11 mouse cellular contexts compared by ENCODE assay signal in the genomic region with DNA sequence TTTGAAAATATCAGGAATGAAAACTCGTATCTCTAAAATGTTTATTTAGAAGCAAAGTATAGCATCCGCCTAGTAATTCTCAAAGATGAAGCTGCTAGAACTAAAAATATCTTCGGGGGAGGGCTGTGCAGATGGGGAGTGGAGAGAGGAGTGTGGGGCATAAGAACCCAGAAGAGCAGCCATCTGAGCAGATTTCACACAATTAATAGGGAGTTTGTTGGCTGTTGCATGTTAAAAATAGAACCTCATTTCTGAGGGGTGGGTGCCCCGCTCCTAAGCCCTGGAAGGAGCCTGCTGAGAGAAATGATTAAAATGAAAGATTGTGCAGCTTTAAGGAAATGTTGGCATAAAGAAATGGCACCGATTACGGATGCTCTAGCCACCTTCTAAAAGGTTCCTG.
DNase-seq lines count a peak whose midpoint lies in the region; TF ChIP-seq lines count a peak whose summit lies in the region.
"Had no signal": no experiment of that assay in that cellular context is flagged by ENCODE, and none has a peak within 500 bp of the region (broad histone marks: within the 10 kb centered on the region; RNA-seq: fewer than 3 reads in every experiment).

No protein-coding gene starts in this region.

- no peak overlapping the region for H3K4me3 ChIP-seq in gastrocnemius, adult 2 months
- H3K4me3 ChIP-seq: hindbrain, embryonic 10.5 days had no signal

- peak; percentile 45 for DNase-seq in layer of hippocampus, adult 11-12 months (ENCODE audit: low spot score)
- DNase-seq in layer of hippocampus, adult 9-10 months (ENCODE audit: low spot score), result no peak
- peak; percentile 52 for DNase-seq in brain, embryonic 18.5 days (ENCODE audit: low read depth, low spot score)
- peak; percentile 13 to 40 for DNase-seq in cerebellum, postnatal 14 days
- DNase-seq in layer of hippocampus, postnatal 14 days (ENCODE audit: low spot score in 2 of 2), result peak; percentile 46 to 63
- DNase-seq in T-cell, adult 2 months (ENCODE audit: low spot score), result no peak
- DNase-seq in adrenal gland, adult (ENCODE audit: inconsistent age in 2 of 2, low spot score in 1 of 2), result no peak
- no peak for DNase-seq in gastrocnemius, adult 2 months
- DNase-seq: kidney, adult 11 months had no signal

- TF ChIP-seq CTCF in gastrocnemius, adult 2 months (IDR thresholded peaks at IDR 0.05), result no peak

- intact Hi-C loops in gastrocnemius, adult 2 months (cut with DNase I), result no loop called here

- no peak overlapping the region for H3K27ac ChIP-seq in gastrocnemius, adult 2 months
- H3K27ac ChIP-seq: hindbrain, embryonic 10.5 days; macrophage had no signal

Comparison
In these comparisons a context has a peak if more than half of its experiments do, and no peak if none do; other contexts are left out.
1. DNase-seq: peak in layer of hippocampus, adult 11-12 months (single experiment), brain, embryonic 18.5 days (single experiment), cerebellum, postnatal 14 days (2 of 2) and layer of hippocampus, postnatal 14 days (2 of 2); none in layer of hippocampus, adult 9-10 months (single experiment), T-cell, adult 2 months (single experiment), adrenal gland, adult (0 of 2) and gastrocnemius, adult 2 months (single experiment).